Mouse (Mus musculus) liver, postnatal 0 days (tissue): Measurements from ENCODE around the gene Slc25a51. TPM values are rescaled to one million over a fixed set of nuclear protein-coding genes. Genes with fewer than 3 reads are reported as not detected.
"Not testable (repeated sequence)": the region's sequence is repeated elsewhere in the genome, so short reads cannot be mapped to it uniquely, and the experiment has no call there.

Source experiments
- ATAC-seq: fragments of 200-750 bp; cut with Nextera tagmentation; 2 replicates; pipeline ENCODE4 v1.8.0; 2017; ENCODE audit warnings: mild to moderate bottlenecking, moderate library complexity
- DNase-seq: peaks from one replicate; pipeline ENCODE4 v3.0.0-alpha.2; 2016
- H3K27ac ChIP-seq: fragments of 300-500 bp; sonication (generic); 2 replicates; pipeline ENCODE4 v1.5.1; 2014; ENCODE audit warnings: antibody characterized with exemption, moderate library complexity, mild to moderate bottlenecking, low read depth
- H3K27me3 ChIP-seq: fragments of 300-500 bp; sonication (generic); 2 replicates; pipeline ENCODE4 v1.6.1; 2014; ENCODE audit warnings: low read length, control low read depth, mixed read lengths; ENCODE audit not compliant: insufficient read depth
- H3K36me3 ChIP-seq: fragments of 300-500 bp; sonication (generic); replicated peaks from 2 replicates; pipeline ENCODE4 v1.6.1; 2014; ENCODE audit warnings: mild to moderate bottlenecking, control low read depth, low read length, moderate library complexity, mixed read lengths; ENCODE audit not compliant: insufficient read depth
- H3K4me1 ChIP-seq: fragments of 300-500 bp; sonication (generic); 2 replicates; pipeline ENCODE4 v1.6.1; 2014; ENCODE audit warnings: antibody characterized with exemption, mild to moderate bottlenecking, control low read depth; ENCODE audit not compliant: insufficient read depth
- H3K4me2 ChIP-seq: fragments of 300-500 bp; sonication (generic); 2 replicates; pipeline ENCODE4 v1.6.1; 2014; ENCODE audit warnings: low read depth, mild to moderate bottlenecking, low read length, moderate library complexity, mixed read lengths
- H3K4me3 ChIP-seq: fragments of 300-500 bp; sonication (generic); 2 replicates; pipeline ENCODE4 v1.5.1; 2014; ENCODE audit warnings: low read depth, low read length
- H3K9ac ChIP-seq: fragments of 300-500 bp; sonication (generic); replicated peaks from 2 replicates; pipeline ENCODE4 v1.6.1; 2014; ENCODE audit warnings: mild to moderate bottlenecking, moderate library complexity
- H3K9me3 ChIP-seq: fragments of 300-500 bp; sonication (generic); 2 replicates; pipeline ENCODE4 v1.6.1; 2016; ENCODE audit warnings: mild to moderate bottlenecking, control low read depth, low read length, mixed read lengths
- CTCF ChIP-seq: sonication (generic); IDR thresholded peaks from 2 replicates; pipeline ENCODE4 v1.5.1; 2016; ENCODE audit warnings: antibody characterized with exemption, low read depth
- EP300 ChIP-seq: IDR thresholded peaks from 2 replicates; pipeline ENCODE4 v1.6.1; 2016; ENCODE audit warnings: antibody characterized with exemption, low read depth, mild to moderate bottlenecking
- WGBS: fragments of 180-500 bp; shearing (Covaris S2); extraction: QIAGEN DNeasy Blood & Tissue Kit; methylation state at CpG from one replicate; pipeline ENCODE4 v1.1.7; 2014; ENCODE audit not compliant: insufficient replicate concordance; 5-methylcytosine and 5-hydroxymethylcytosine counted together
- polyA plus RNA-seq: library from polyadenylated mRNA; unstranded; fragments of >200 nt; fragmentation: Nextera tagmentation; extraction: Ambion mirVana; gene quantifications from 2 replicates; pipeline ENCODE4 v1.2.1, GENCODE M21; 2015

Slc25a51 gene
- polyA plus RNA-seq, 1 experiment from 2014 or later = 41.0 TPM

GRCm38 (mm10) chr4:45399421-45400210, 8.9 kb downstream of the Slc25a51 start:
- Histone ChIP-seq H3K27me3 (no peaks in the 10 kb centered on the region), H3K4me3 (no peak overlapping the region), H3K27ac (no peak overlapping the region), H3K4me2 (no peak overlapping the region), H3K4me1 (peaks cover 7% of the 10 kb centered on the region), H3K36me3 (peaks cover 66% of the 10 kb centered on the region), H3K9me3 (no peaks in the 10 kb centered on the region), H3K9ac (no peak overlapping the region)
- 94% methylated on average over 45 of the region's 45 CpGs for WGBS
- TF ChIP-seq EP300 (no peak), CTCF (no peak)
- DNase-seq (no peak), ATAC-seq (no peak)

GRCm38 (mm10) chr4:45398315-45398714, 10.3 kb downstream of the Slc25a51 start:
- not testable (repeated sequence) for H3K27me3 ChIP-seq, H3K9ac ChIP-seq, DNase-seq, H3K4me1 ChIP-seq, H3K27ac ChIP-seq, ATAC-seq, H3K4me2 ChIP-seq, H3K4me3 ChIP-seq, H3K9me3 ChIP-seq
- H3K36me3 ChIP-seq = peaks cover 54% of the 10 kb centered on the region
- 72% methylated on average over 5 of the region's 5 CpGs for WGBS

GRCm38 (mm10) chr4:45396211-45396610, 12.4 kb downstream of the Slc25a51 start:
- H3K27me3 ChIP-seq, H3K9me3 ChIP-seq, ATAC-seq, H3K4me1 ChIP-seq, H3K9ac ChIP-seq, H3K4me3 ChIP-seq, DNase-seq, H3K4me2 ChIP-seq: not testable (repeated sequence)
- peaks cover 43% of the 10 kb centered on the region for H3K36me3 ChIP-seq
- H3K27ac ChIP-seq = peak overlapping the region; percentile 51; the same call in 1 of the 2 replicates
- 34% methylated on average over 6 of the region's 6 CpGs for WGBS

- ATAC-seq = no peak
- Histone ChIP-seq H3K9ac (no peak overlapping the region), H3K4me2 (no peak overlapping the region), H3K4me1 (no peaks in the 10 kb centered on the region; the same call in 1 of the 2 replicates), H3K9me3 (no peaks in the 10 kb centered on the region), H3K27me3 (no peaks in the 10 kb centered on the region), H3K36me3 (peaks cover 18% of the 10 kb centered on the region), H3K4me3 (no peak overlapping the region), H3K27ac (no peak overlapping the region)
- no peak for DNase-seq
- 64% methylated on average over 5 of the region's 5 CpGs for WGBS
- no peak for TF ChIP-seq CTCF
- no peak for TF ChIP-seq EP300
These were observed 14.9 kb downstream of the Slc25a51 start for GRCm38 (mm10) chr4:45393658-45394057.

- Histone ChIP-seq H3K27me3 (no peaks in the 10 kb centered on the region), H3K9me3 (no peaks in the 10 kb centered on the region), H3K9ac (no peak overlapping the region), H3K4me3 (no peak overlapping the region), H3K4me1 (no peaks in the 10 kb centered on the region; the same call in 1 of the 2 replicates), H3K36me3 (peaks cover 11% of the 10 kb centered on the region), H3K27ac (no peak overlapping the region), H3K4me2 (no peak overlapping the region)
- ATAC-seq = no peak
- DNase-seq = no peak
- TF ChIP-seq CTCF = no peak
- TF ChIP-seq EP300 = no peak
- 34% methylated on average over 8 of the region's 8 CpGs for WGBS
These were observed 15.6 kb downstream of the Slc25a51 start for GRCm38 (mm10) chr4:45392994-45393393.

- Histone ChIP-seq H3K9me3 (no peaks in the 10 kb centered on the region), H3K9ac (no peak overlapping the region), H3K4me1 (no peaks in the 10 kb centered on the region; the same call in 1 of the 2 replicates), H3K27me3 (no peaks in the 10 kb centered on the region), H3K27ac (no peak overlapping the region), H3K4me3 (no peak overlapping the region), H3K36me3 (peaks cover 7% of the 10 kb centered on the region; the same call in 1 of the 2 replicates), H3K4me2 (no peak overlapping the region)
- WGBS = 57% methylated on average over 11 of the region's 11 CpGs
- no peak for ATAC-seq
- DNase-seq = no peak
- TF ChIP-seq EP300 = no peak
- no peak for TF ChIP-seq CTCF
These were observed 16.0 kb downstream of the Slc25a51 start for GRCm38 (mm10) chr4:45392572-45392971.
